Mouse (Mus musculus) neural tube, embryonic 11.5 days (tissue): ENCODE measurements around the gene Ppid. TPM values are rescaled to one million over a fixed set of nuclear protein-coding genes. Genes with fewer than 3 reads are reported as not detected.

ENCODE experiments used
- ATAC-seq: fragments of 200-750 bp; cut with Nextera tagmentation; 2 replicates; pipeline ENCODE4 v1.8.0; 2017; ENCODE audit warnings: moderate number of reproducible peaks, mild to moderate bottlenecking, moderate TSS enrichment, moderate library complexity; ENCODE audit not compliant: insufficient read depth, low FRiP score, low TSS enrichment
- DNase-seq: peaks from one replicate; pipeline ENCODE4 v3.0.0-alpha.2; 2015; ENCODE audit warnings: low spot score
- H3K27ac ChIP-seq: fragments of 300-500 bp; sonication (generic); 2 replicates; pipeline ENCODE4 v1.5.1; 2014; ENCODE audit warnings: low read depth, mild to moderate bottlenecking, low read length
- H3K27me3 ChIP-seq: fragments of 300-500 bp; sonication (generic); 2 replicates; pipeline ENCODE4 v1.6.1; 2014; ENCODE audit warnings: mild to moderate bottlenecking, low read length, mixed read lengths; ENCODE audit not compliant: control insufficient read depth, insufficient read depth
- H3K36me3 ChIP-seq: fragments of 300-500 bp; sonication (generic); 2 replicates; pipeline ENCODE4 v1.6.1; 2014; ENCODE audit warnings: mild to moderate bottlenecking, low read length, moderate library complexity, mixed read lengths; ENCODE audit not compliant: control insufficient read depth, insufficient read depth
- H3K4me1 ChIP-seq: fragments of 300-500 bp; sonication (generic); 2 replicates; pipeline ENCODE4 v1.6.1; 2014; ENCODE audit warnings: low read length, mixed read lengths; ENCODE audit not compliant: control insufficient read depth, insufficient read depth
- H3K4me2 ChIP-seq: fragments of 300-500 bp; sonication (generic); 2 replicates; pipeline ENCODE4 v1.6.1; 2014; ENCODE audit warnings: low read depth, mild to moderate bottlenecking, moderate library complexity
- H3K4me3 ChIP-seq: fragments of 300-500 bp; sonication (generic); 2 replicates; pipeline ENCODE4 v1.5.1; 2014; ENCODE audit warnings: low read depth, low read length
- H3K9ac ChIP-seq: fragments of 300-500 bp; sonication (generic); 2 replicates; pipeline ENCODE4 v1.6.1; 2014; ENCODE audit warnings: mild to moderate bottlenecking, low read length
- H3K9me3 ChIP-seq: fragments of 300-500 bp; sonication (generic); 2 replicates; pipeline ENCODE4 v1.6.1; 2016; ENCODE audit warnings: low read length; ENCODE audit not compliant: control insufficient read depth
- whole genome bisulfite sequencing: fragments of 180-500 bp; shearing (Covaris S2); extraction: QIAGEN DNeasy Blood & Tissue Kit; methylation state at CpG from one replicate; pipeline ENCODE4 v1.1.7; 2014; 5-methylcytosine and 5-hydroxymethylcytosine counted together
- polyA plus RNA-seq: library from polyadenylated mRNA; unstranded; fragments of >200 nt; fragmentation: Nextera tagmentation; extraction: Ambion mirVana; gene quantifications from 2 replicates; pipeline ENCODE4 v1.2.1, GENCODE M21; 2014

Gene Ppid
- polyA plus RNA-seq, 1 experiment from 2014 or later: 208 TPM

DNA sequence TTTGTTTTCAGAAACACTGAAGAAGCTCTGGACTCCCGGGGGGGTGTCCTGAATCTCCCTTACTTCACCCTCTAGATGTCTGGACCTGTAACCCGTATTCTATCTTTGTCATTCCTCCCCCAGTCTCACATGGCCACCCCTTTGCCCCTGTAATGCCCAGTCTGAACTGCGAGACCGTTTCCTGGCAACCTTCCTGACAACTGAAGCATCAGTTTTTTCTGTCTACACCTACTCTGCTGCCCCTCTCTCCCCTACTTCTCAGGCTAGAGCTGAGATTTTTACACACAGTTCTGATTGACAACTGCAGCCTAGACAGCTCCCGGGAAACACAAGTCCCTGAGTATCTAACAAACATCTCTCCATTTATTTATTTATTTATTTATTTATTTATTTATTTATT, 14.3 kb upstream of the Ppid start:
- H3K27ac ChIP-seq: no peak overlapping the region
- 48% methylated on average over 5 of the region's 5 CpGs for WGBS
- no peaks in the 10 kb centered on the region for H3K36me3 ChIP-seq
- no peaks in the 10 kb centered on the region for H3K4me1 ChIP-seq
- 0 out of 2 replicates have a peak, but pooled peaks have one; percentile 23 for ATAC-seq
- H3K9ac ChIP-seq: no peak overlapping the region
- H3K4me2 ChIP-seq: no peak overlapping the region
- H3K9me3 ChIP-seq: no peaks in the 10 kb centered on the region
- H3K27me3 ChIP-seq: no peaks in the 10 kb centered on the region
- H3K4me3 ChIP-seq: no peak overlapping the region
- no peak for DNase-seq

- 90% methylated on average over 6 of the region's 6 CpGs for WGBS
- no peak overlapping the region for H3K27ac ChIP-seq
These were observed 13.5 kb upstream of the Ppid start for GRCm38 (mm10) chr3:79577606-79578005.

DNA sequence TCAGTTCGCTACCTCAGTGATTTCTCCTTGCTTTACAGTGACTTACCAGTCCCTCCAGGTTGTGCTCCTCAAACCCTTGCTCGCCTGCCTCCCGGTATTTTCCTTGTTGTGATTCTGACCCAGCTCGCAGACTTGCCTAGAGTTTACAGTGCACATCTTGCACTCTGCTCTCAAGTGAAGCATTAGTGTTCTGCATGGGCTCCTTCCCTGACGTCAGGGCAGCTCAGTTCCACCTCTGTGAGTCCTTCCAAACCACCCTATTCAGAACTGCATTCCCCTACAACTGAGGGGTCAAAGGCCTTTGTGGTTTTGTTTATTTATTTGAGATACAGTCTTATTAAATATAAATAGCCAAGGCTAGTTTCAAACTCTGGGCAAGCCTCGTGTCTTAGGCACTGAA, 13.0 kb upstream of the Ppid start:
- no peaks in the 10 kb centered on the region for H3K27me3 ChIP-seq
- H3K9me3 ChIP-seq: no peaks in the 10 kb centered on the region
- no peaks in the 10 kb centered on the region for H3K4me1 ChIP-seq
- no peak overlapping the region for H3K9ac ChIP-seq
- no peak overlapping the region for H3K4me3 ChIP-seq
- DNase-seq (no peak), ATAC-seq (no peak)
- no peak overlapping the region for H3K4me2 ChIP-seq
- WGBS: 78% methylated on average over 6 of the region's 6 CpGs
- no peak overlapping the region for H3K27ac ChIP-seq
- no peaks in the 10 kb centered on the region for H3K36me3 ChIP-seq

More at GRCm38 (mm10) chr3:79577606-79578005, 13.5 kb upstream of the Ppid start:
- ATAC-seq: no peak
- Histone ChIP-seq H3K4me1 (no peaks in the 10 kb centered on the region), H3K9ac (no peak overlapping the region), H3K27me3 (no peaks in the 10 kb centered on the region), H3K4me3 (no peak overlapping the region), H3K36me3 (no peaks in the 10 kb centered on the region), H3K4me2 (no peak overlapping the region), H3K9me3 (no peaks in the 10 kb centered on the region)
- DNase-seq: no peak

GRCm38 (mm10) chr3:79579891-79580575, 11.1 kb upstream of the Ppid start:
- Histone ChIP-seq H3K27ac (no peak overlapping the region), H3K27me3 (no peaks in the 10 kb centered on the region), H3K36me3 (no peaks in the 10 kb centered on the region), H3K4me1 (no peaks in the 10 kb centered on the region), H3K9me3 (no peaks in the 10 kb centered on the region), H3K4me3 (no peak overlapping the region), H3K9ac (no peak overlapping the region), H3K4me2 (no peak overlapping the region)
- DNase-seq: no peak
- no peak for ATAC-seq
- WGBS: 81% methylated on average over 5 of the region's 5 CpGs

- Histone ChIP-seq H3K27me3 (no peaks in the 10 kb centered on the region), H3K4me1 (no peaks in the 10 kb centered on the region; the same call in 1 of the 2 replicates), H3K9ac (no peak overlapping the region), H3K9me3 (no peaks in the 10 kb centered on the region), H3K4me3 (no peak overlapping the region), H3K4me2 (no peak overlapping the region), H3K36me3 (no peaks in the 10 kb centered on the region), H3K27ac (no peak overlapping the region)
- ATAC-seq (peak; percentile 78), DNase-seq (peak; percentile 94)
- WGBS: 5% methylated on average over 6 of the region's 6 CpGs
These were observed 4.3 kb upstream of the Ppid start for GRCm38 (mm10) chr3:79586804-79587203.

DNA sequence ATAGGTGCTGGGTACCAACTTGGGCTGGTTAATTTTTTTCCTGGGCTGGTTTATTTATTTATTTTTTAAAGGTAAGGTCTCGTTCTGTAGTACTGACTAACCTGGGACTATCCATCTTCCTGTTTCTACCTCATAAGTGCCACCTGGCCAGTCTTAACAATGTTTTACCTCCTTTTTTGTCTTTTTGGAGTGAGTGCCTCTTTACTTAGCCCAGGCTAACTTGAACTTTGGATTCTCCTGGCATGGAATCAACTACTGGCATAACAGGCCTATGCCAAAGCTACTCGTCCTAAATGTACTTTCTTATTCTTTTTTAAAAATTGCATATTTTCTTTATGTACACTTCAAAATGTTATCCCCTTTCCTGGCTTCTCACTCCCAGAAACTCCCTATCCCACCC, 1.5 kb upstream of the Ppid start:
- no peak overlapping the region for H3K27ac ChIP-seq
- no peak for ATAC-seq
- whole genome bisulfite sequencing: 78% methylated on average over 2 of the region's 2 CpGs
- H3K27me3 ChIP-seq: no peaks in the 10 kb centered on the region
- no peaks in the 10 kb centered on the region; the same call in none of the 2 replicates for H3K36me3 ChIP-seq
- peaks cover 6% of the 10 kb centered on the region; the same call in 1 of the 2 replicates for H3K4me1 ChIP-seq
- H3K9ac ChIP-seq: no peak overlapping the region
- no peak overlapping the region for H3K4me2 ChIP-seq
- no peak for DNase-seq
- H3K9me3 ChIP-seq: no peaks in the 10 kb centered on the region
- no peak overlapping the region for H3K4me3 ChIP-seq

GRCm38 (mm10) chr3:79591793-79592471, 790 bp downstream of the Ppid start:
- H3K27ac ChIP-seq: no peak overlapping the region
- ATAC-seq: no peak; the same call in 1 of the 2 replicates

DNA sequence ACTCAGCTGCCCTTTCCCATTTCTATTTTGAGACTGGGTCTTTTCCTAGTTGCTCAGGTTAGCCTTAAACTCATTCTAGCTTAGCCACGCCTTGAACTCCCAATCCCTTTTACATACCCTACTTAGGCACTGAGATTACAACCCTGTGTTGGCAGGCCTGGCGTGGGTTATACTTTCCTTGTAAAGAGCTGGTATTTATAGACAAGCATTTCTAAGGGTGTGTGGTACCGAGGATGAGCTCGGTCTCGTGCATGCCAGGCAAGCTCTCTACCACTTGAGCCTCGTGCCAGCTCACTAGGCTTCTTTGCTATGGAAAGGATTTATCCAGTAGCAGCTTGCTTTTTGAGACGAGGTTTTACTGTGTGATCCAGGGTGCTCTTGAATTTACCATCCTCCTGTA, 4.3 kb downstream of the Ppid start:
- H3K36me3 ChIP-seq: peaks cover 9% of the 10 kb centered on the region
- no peak overlapping the region for H3K4me3 ChIP-seq
- H3K9me3 ChIP-seq: no peaks in the 10 kb centered on the region
- H3K27me3 ChIP-seq: no peaks in the 10 kb centered on the region
- ATAC-seq (no peak), DNase-seq (no peak)
- H3K9ac ChIP-seq: no peak overlapping the region
- peaks cover 6% of the 10 kb centered on the region; the same call in 1 of the 2 replicates for H3K4me1 ChIP-seq
- WGBS: 94% methylated on average over 7 of the region's 7 CpGs
- no peak overlapping the region for H3K27ac ChIP-seq
- no peak overlapping the region for H3K4me2 ChIP-seq

More at GRCm38 (mm10) chr3:79591793-79592471, 790 bp downstream of the Ppid start:
- no peaks in the 10 kb centered on the region; the same call in none of the 2 replicates for H3K36me3 ChIP-seq
- H3K4me3 ChIP-seq: peak overlapping the region; percentile 82
- WGBS: 6% methylated on average over 15 of the region's 15 CpGs
- peak overlapping the region; percentile 81 for H3K4me2 ChIP-seq
- no peaks in the 10 kb centered on the region for H3K9me3 ChIP-seq
- no peak for DNase-seq
- peaks cover 6% of the 10 kb centered on the region; the same call in 1 of the 2 replicates for H3K4me1 ChIP-seq
- peak overlapping the region; percentile 89 for H3K9ac ChIP-seq
- no peaks in the 10 kb centered on the region for H3K27me3 ChIP-seq

- ATAC-seq: no peak
- peaks cover 8% of the 10 kb centered on the region for H3K36me3 ChIP-seq
- DNase-seq: no peak
These were observed 18.7 kb downstream of the Ppid start for GRCm38 (mm10) chr3:79609886-79610285.

More at GRCm38 (mm10) chr3:79609886-79610285, 18.7 kb downstream of the Ppid start:
- Histone ChIP-seq H3K9ac (no peak overlapping the region), H3K9me3 (no peaks in the 10 kb centered on the region), H3K4me1 (no peaks in the 10 kb centered on the region), H3K4me3 (no peak overlapping the region), H3K27me3 (no peaks in the 10 kb centered on the region), H3K4me2 (no peak overlapping the region), H3K27ac (no peak overlapping the region)
- WGBS: 95% methylated on average over 2 of the region's 2 CpGs
